Mouse (Mus musculus) liver, postnatal 0 days (tissue): ENCODE measurements around the gene Plagl2.

Experiments used
- CTCF ChIP-seq: sonication (generic); IDR thresholded peaks from 2 replicates; pipeline ENCODE4 v1.5.1; 2016; ENCODE audit warnings: antibody characterized with exemption, low read depth
- EP300 ChIP-seq: IDR thresholded peaks from 2 replicates; pipeline ENCODE4 v1.6.1; 2016; ENCODE audit warnings: antibody characterized with exemption, low read depth, mild to moderate bottlenecking

DNA sequence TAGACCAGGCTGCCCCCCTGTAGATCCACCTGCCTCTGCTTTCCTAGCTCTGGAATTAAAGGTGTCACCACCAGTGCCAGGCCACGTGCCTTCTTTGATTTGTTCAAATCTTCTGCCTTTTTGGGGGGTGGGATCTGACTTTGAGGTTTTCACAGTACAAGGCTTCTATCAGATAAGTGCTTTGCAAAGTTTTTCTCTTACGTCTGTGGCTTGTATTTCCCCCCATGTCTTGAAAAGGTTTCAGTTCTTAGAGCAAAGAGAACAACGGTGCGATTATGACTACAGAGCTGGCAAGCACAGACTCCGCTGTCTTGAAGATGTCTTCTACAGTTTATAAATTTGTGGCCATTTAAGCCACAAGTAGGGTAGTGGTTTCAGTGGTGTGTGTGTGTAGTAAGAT, 29.8 kb downstream of the Plagl2 start:
- TF ChIP-seq CTCF = no peak
- no peak for TF ChIP-seq EP300
